Mouse (Mus musculus) midbrain, postnatal 0 days (tissue): Measurements from ENCODE around the gene Lamtor1. TPM values are rescaled to one million over a fixed set of nuclear protein-coding genes. Genes with fewer than 3 reads are reported as not detected.

ENCODE experiments used
- ATAC-seq: fragments of 200-750 bp; cut with Nextera tagmentation; 2 replicates; pipeline ENCODE4 v1.8.0; 2017; ENCODE audit warnings: moderate number of reproducible peaks, mild to moderate bottlenecking, moderate TSS enrichment, moderate library complexity; ENCODE audit not compliant: low FRiP score
- DNase-seq: peaks from one replicate; pipeline ENCODE4 v3.0.0-alpha.2; 2015; ENCODE audit warnings: low spot score
- H3K27ac ChIP-seq: fragments of 300-500 bp; sonication (generic); 2 replicates; pipeline ENCODE4 v1.5.1; 2014; ENCODE audit warnings: low read depth, mild to moderate bottlenecking, low read length, mixed read lengths
- H3K27me3 ChIP-seq: fragments of 300-500 bp; sonication (generic); 2 replicates; pipeline ENCODE4 v1.6.1; 2014; ENCODE audit warnings: low read length, control low read depth, mixed read lengths; ENCODE audit not compliant: insufficient read depth
- H3K36me3 ChIP-seq: fragments of 300-500 bp; sonication (generic); 2 replicates; pipeline ENCODE4 v1.6.1; 2014; ENCODE audit warnings: low read length, control low read depth, mixed read lengths; ENCODE audit not compliant: insufficient read depth
- H3K4me1 ChIP-seq: fragments of 300-500 bp; sonication (generic); 2 replicates; pipeline ENCODE4 v1.6.1; 2014; ENCODE audit warnings: mild to moderate bottlenecking, control low read depth, antibody characterized with exemption, low read length, mixed read lengths; ENCODE audit not compliant: insufficient read depth
- H3K4me2 ChIP-seq: fragments of 300-500 bp; sonication (generic); 2 replicates; pipeline ENCODE4 v1.6.1; 2014; ENCODE audit warnings: low read depth, mild to moderate bottlenecking, low read length, mixed read lengths; ENCODE audit not compliant: poor library complexity, severe bottlenecking
- H3K4me3 ChIP-seq: fragments of 300-500 bp; sonication (generic); 2 replicates; pipeline ENCODE4 v1.5.1; 2014; ENCODE audit warnings: low read depth, mild to moderate bottlenecking, low read length, moderate library complexity
- H3K9ac ChIP-seq: fragments of 300-500 bp; sonication (generic); replicated peaks from 2 replicates; pipeline ENCODE4 v1.6.1; 2014; ENCODE audit warnings: mild to moderate bottlenecking, low read length, moderate library complexity, mixed read lengths; ENCODE audit not compliant: poor library complexity, severe bottlenecking
- H3K9me3 ChIP-seq: fragments of 300-500 bp; sonication (generic); 2 replicates; pipeline ENCODE4 v1.6.1; 2016; ENCODE audit warnings: low read length, control low read depth
- CTCF ChIP-seq: IDR thresholded peaks from 2 replicates; pipeline ENCODE4 v1.5.1; 2016; ENCODE audit warnings: antibody characterized with exemption, mild to moderate bottlenecking
- WGBS: fragments of 180-500 bp; shearing (Covaris S2); extraction: QIAGEN DNeasy Blood & Tissue Kit; methylation state at CpG from one replicate; pipeline ENCODE4 v1.1.7; 2014; 5-methylcytosine and 5-hydroxymethylcytosine counted together
- polyA plus RNA-seq: library from polyadenylated mRNA; unstranded; fragments of >200 nt; fragmentation: Nextera tagmentation; extraction: Ambion mirVana; gene quantifications from 2 replicates; pipeline ENCODE4 v1.2.1, GENCODE M21; 2015
- total RNA-seq: library from RNA; depleted of rRNA; stranded (reverse); fragments of >200 nt; gene quantifications from 2 replicates; pipeline ENCODE4 v1.2.3, GENCODE M21; 2014

The Lamtor1 gene
- total and polyA plus RNA-seq, 2 experiments from 2014 or later: 127 to 159 TPM

DNA sequence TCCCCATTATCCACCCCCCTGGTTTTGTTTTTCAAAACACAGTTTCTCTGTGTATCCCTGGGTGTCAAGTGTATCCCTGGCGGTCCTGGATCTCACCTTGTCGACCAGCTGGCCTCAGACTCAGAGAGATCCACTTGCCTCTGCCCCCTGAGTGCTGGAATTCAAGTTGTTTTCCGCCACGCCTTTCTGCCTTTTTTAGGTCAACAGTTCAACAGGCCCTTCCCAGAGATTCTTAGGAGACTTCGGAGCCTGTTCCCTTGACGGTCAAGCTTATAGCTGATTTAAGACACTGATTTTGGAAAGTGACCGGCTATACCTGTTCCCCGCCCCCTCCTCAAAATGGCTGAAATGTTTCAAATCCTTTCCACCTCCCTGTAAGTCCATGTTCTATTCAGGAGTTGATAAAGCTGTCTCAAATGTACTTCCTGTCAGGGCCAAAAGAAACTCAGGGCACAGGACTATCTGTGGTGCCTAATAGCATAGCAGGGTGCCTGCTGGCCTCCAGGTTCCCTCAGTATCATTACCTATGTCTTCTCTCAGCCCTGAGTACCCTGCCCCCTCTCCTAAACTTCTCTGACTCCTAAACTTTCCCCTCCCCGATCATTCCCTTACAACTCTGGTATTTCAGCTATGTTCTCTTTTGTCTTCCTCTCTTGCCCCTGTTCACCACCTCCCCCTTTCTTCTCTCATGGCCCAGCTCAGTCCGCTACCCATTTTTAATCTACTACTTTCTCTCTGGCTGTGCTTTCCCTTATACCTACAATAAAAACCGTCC, 39.0 kb upstream of the Lamtor1 start:
- Histone ChIP-seq H3K4me1 (no peaks in the 10 kb centered on the region), H3K4me2 (no peak overlapping the region), H3K36me3 (no peaks in the 10 kb centered on the region), H3K9ac (no peak overlapping the region), H3K9me3 (no peaks in the 10 kb centered on the region), H3K27ac (no peak overlapping the region), H3K27me3 (no peaks in the 10 kb centered on the region), H3K4me3 (no peak overlapping the region)
- 80% methylated on average over 11 of the region's 11 CpGs for WGBS
- no peak for TF ChIP-seq CTCF
- DNase-seq (no peak), ATAC-seq (no peak)

DNA sequence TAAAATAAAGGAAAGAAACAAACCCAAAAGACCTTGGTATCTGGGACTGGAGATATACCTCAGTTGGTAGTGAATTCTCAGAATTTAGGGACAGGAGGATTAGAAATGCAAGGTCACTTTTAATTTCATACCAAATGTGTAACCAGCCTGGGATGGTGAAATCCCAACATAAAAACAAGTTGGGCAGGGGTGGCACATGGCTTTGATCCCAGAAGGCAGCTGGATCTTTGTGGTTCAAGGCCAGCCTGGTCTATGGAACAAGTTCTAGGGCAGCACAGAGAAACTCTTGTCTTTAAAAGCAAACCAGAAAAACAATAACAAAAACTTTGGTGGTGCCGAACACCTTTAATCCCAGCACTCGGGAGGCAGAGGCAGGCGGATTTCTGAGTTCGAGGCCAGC, 38.2 kb upstream of the Lamtor1 start:
- no peak for TF ChIP-seq CTCF
- Histone ChIP-seq H3K4me3 (no peak overlapping the region), H3K9ac (no peak overlapping the region), H3K4me1 (no peaks in the 10 kb centered on the region), H3K36me3 (no peaks in the 10 kb centered on the region), H3K9me3 (no peaks in the 10 kb centered on the region), H3K27me3 (no peaks in the 10 kb centered on the region), H3K4me2 (no peak overlapping the region), H3K27ac (no peak overlapping the region)
- ATAC-seq: no peak
- WGBS: 97% methylated on average over 4 of the region's 4 CpGs
- DNase-seq: no peak

DNA sequence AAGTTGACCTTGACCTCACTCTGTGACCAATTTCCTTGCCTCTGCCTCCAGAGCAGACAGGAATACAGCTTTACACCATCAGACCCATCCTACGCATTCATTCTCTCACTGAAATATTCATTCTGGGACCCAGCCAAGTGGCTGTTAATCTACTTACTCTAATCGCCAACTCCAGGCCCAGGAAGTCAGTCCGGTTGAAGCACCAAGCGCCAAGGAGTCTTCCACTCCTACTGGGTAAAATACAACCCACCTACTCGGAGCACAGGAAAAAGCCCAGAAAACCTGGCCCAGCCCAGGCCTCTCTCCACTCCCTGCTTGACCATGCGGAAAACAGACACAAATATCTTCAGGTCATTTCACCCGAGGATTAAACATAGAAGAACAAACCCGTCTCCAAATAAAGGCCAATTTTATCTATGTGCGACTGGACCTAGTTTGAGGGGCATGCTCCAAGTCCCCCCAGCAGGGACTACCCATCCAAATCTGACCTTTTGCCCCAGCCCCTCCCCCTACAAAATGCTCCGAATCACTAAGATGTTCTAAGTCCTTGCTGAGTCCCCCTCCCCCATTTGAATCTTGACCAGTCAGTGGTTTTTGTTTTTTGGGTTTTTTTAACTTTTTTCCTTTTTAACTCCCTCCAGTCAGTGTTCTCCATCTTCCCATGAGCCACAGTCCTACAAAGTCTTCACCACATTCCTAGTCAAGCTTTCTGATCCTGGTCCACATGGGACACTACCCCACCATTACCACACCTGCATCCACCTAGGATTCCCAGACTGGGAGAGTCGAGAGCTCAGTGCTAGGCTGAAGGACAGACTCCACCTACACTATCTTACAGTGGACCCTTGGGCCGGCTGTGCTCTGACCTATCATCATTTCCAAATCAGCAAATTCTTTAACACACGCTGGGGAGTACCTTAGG, 37.2 kb upstream of the Lamtor1 start:
- WGBS: 31% methylated on average over 13 of the region's 13 CpGs
- H3K27me3 ChIP-seq: no peaks in the 10 kb centered on the region
- no peak for TF ChIP-seq CTCF
- DNase-seq (peak; percentile 10), ATAC-seq (no peak)
- H3K27ac ChIP-seq: no peak overlapping the region
- no peaks in the 10 kb centered on the region for H3K9me3 ChIP-seq
- no peak overlapping the region for H3K4me2 ChIP-seq
- no peak overlapping the region for H3K4me3 ChIP-seq
- no peaks in the 10 kb centered on the region for H3K4me1 ChIP-seq
- H3K36me3 ChIP-seq: no peaks in the 10 kb centered on the region
- no peak overlapping the region for H3K9ac ChIP-seq

DNA sequence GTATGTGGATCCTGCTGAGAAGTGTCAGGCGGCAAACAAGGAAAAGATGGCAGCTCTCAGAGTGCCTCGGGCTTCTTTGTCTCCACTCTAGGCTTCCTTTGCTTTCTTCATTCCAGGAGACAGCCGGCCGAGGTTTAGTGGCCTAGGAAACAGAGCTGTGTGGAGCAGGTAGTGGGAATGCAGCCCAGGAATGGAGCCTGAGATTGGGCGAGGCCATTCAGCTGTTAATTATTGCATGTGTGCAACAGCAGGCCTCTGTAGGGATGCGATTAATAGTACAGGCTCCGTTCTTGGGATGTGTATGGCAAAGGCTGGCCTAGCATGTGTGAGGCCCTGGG, 36.6 kb upstream of the Lamtor1 start:
- no peak for ATAC-seq
- WGBS: 25% methylated on average over 7 of the region's 7 CpGs

DNA sequence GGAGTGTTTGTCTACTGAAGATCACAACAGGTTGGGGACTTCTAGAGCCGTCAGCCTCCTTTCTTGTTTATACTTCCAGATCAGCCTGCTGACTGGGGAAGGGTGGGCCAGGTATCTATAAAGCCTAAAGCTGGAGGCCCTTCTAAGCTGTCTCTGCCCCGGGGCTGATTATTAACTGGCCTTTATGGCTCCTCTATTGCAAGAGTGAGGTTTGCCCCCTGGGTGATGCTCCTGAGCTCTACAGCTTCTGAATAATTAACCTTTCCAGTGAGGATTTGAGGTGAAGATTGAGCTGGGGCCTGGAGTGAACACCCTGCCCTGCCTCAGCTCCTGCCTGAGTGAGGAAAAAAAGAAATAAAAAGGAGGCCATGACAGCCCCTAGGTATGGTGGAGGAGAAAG, 35.1 kb upstream of the Lamtor1 start, which contains the start of gene Folr1:
TSS of gene Folr1 (minus strand) at position 160 of the 400 bp plus-strand sequence.
- Histone ChIP-seq H3K4me2 (no peak within 1 kb of the TSS), H3K4me3 (no peak within 1 kb of the TSS), H3K27me3 (no peaks in the 10 kb centered on the region), H3K9me3 (no peaks in the 10 kb centered on the region), H3K4me1 (no peaks in the 10 kb centered on the region), H3K9ac (no peak within 1 kb of the TSS), H3K36me3 (no peaks in the 10 kb centered on the region), H3K27ac (no peak within 1 kb of the TSS)
- ATAC-seq (no peak), DNase-seq (no peak)
- TF ChIP-seq CTCF: no peak
- 85% methylated on average over 2 of the region's 2 CpGs for WGBS

More for the DNA sequence above, 36.6 kb upstream of the Lamtor1 start:
- DNase-seq: peak; percentile 33
- Histone ChIP-seq H3K27me3 (no peaks in the 10 kb centered on the region), H3K27ac (no peak overlapping the region), H3K9me3 (no peaks in the 10 kb centered on the region), H3K36me3 (no peaks in the 10 kb centered on the region), H3K4me1 (no peaks in the 10 kb centered on the region), H3K4me3 (no peak overlapping the region), H3K9ac (no peak overlapping the region), H3K4me2 (no peak overlapping the region)
- TF ChIP-seq CTCF: no peak

DNA sequence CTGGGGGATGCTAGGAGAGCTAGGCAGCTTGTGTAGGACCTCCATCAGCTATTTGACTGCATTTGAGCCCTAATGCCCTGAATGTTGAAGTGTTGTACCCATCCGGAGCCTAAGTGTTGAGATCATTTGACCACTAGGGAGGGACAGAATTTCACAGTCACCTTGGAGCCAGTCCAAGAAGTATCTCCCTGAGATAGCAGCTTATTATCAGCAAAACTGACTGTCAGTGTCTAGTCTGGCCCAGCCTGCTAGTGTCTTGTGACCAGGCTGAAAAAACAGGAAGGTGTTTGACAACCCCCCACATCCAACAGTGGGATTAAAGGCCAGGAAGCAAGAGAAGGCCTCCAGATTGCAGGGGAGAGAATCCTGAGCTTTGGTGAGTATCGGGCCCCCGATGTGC, 34.4 kb upstream of the Lamtor1 start:
- H3K27ac ChIP-seq: no peak overlapping the region
- no peak overlapping the region for H3K4me3 ChIP-seq
- WGBS: 75% methylated on average over 3 of the region's 3 CpGs
- no peaks in the 10 kb centered on the region for H3K27me3 ChIP-seq
- no peaks in the 10 kb centered on the region for H3K36me3 ChIP-seq
- no peak for TF ChIP-seq CTCF
- H3K4me2 ChIP-seq: no peak overlapping the region
- no peak overlapping the region for H3K9ac ChIP-seq
- H3K4me1 ChIP-seq: no peaks in the 10 kb centered on the region
- ATAC-seq (no peak), DNase-seq (no peak)
- H3K9me3 ChIP-seq: no peaks in the 10 kb centered on the region
